Comparison of ENCODE assay signal across 18 mouse cellular contexts in genomic region chr15:42901782-42902181, GRCm38 (mm10).
DNase-seq lines count a peak whose midpoint lies in the region; ATAC-seq lines count a peak whose summit lies in the region.
"Had no signal": no experiment of that assay in that cellular context is flagged by ENCODE, and none has a peak within 500 bp of the region (broad histone marks: within the 10 kb centered on the region; RNA-seq: fewer than 3 reads in every experiment).

No protein-coding gene starts in this region.

- DNase-seq in heart, adult 11 months, result peak; percentile 10
- DNase-seq in heart, postnatal 14 days, result no peak
- DNase-seq in thymus, postnatal 0 days (ENCODE audit: low spot score), result peak; percentile 2
- no peak for DNase-seq in thymus, postnatal 4 days
- no peak for DNase-seq in kidney, postnatal 4 days
- DNase-seq in gastrocnemius, adult 8-10 months (ENCODE audit: low spot score in 2 of 2), result no peak
- DNase-seq: adrenal gland, adult 2 months; adrenal gland, postnatal 10 days; adrenal gland, postnatal 25 days; cerebellum, adult 11 months; cerebellum, adult 18-20 months; cerebellum, adult 8-10 months; cerebellum, adult 9-11 months; cerebellum, postnatal 14 days; cerebellum, postnatal 36 days had no signal

- peak; percentile 49 to 64; a peak in 3 of 4 replicates for ATAC-seq in hematopoietic stem cell, adult 5-6 weeks (replicated peaks in 1 of 2; ENCODE audit: insufficient read depth in 1 of 2, low FRiP score in 2 of 2, low TSS enrichment in 1 of 2, low read depth in 1 of 2, poor library complexity in 2 of 2, severe bottlenecking in 2 of 2)
- ATAC-seq: forebrain, embryonic 13.5 days; forebrain, embryonic 15.5 days had no signal

- intact Hi-C loops in heart, postnatal 14 days (cut with DNase I), result no loop called here

Comparison
In these comparisons a context has a peak if more than half of its experiments do, and no peak if none do; other contexts are left out.
1. DNase-seq: peak in heart, adult 11 months (single experiment) and thymus, postnatal 0 days (single experiment); none in heart, postnatal 14 days (0 of 2), thymus, postnatal 4 days (single experiment), kidney, postnatal 4 days (0 of 2) and gastrocnemius, adult 8-10 months (0 of 2).